Mouse (Mus musculus): ENCODE results near the gene Nrip3.

- TF ChIP-seq CTCF (IDR thresholded peaks at IDR 0.05; ENCODE audit: low read depth, low read length), result no peak
- no peak for TF ChIP-seq POLR2A (IDR thresholded peaks at IDR 0.05; ENCODE audit: borderline replicate concordance, low read depth, low read length)
Measured at GRCm38 (mm10) chr7:109831376-109831775, 49.6 kb upstream of the Nrip3 start.

All from bone marrow macrophage, adult 2 months (primary cell).